Mouse (Mus musculus) stomach, postnatal 0 days (tissue): ENCODE data around the gene Krt24.

Source experiments
- CTCF ChIP-seq: IDR thresholded peaks from 2 replicates; pipeline ENCODE4 v1.5.1; 2016; ENCODE audit warnings: antibody characterized with exemption, low read depth, mild to moderate bottlenecking, moderate library complexity
- EP300 ChIP-seq: optimal IDR thresholded peaks from 2 replicates; pipeline ENCODE3; 2016; ENCODE audit warnings: antibody characterized with exemption

- TF ChIP-seq CTCF: no peak
- no peak for TF ChIP-seq EP300
Measured at GRCm38 (mm10) chr11:99247916-99248315, 37.1 kb downstream of the Krt24 start.
